Mouse (Mus musculus) monocyte, adult 5-6 weeks (primary cell): Measurements from ENCODE around the gene Top1. TPM values are rescaled to one million over a fixed set of nuclear protein-coding genes. Genes with fewer than 3 reads are reported as not detected.

ENCODE experiments used
- ATAC-seq: fragments of 153-309, 156-312 bp; replicated peaks from 2 replicates; pipeline ENCODE4 v1.8.0; 2017; ENCODE audit warnings: mild to moderate bottlenecking; ENCODE audit not compliant: low TSS enrichment, insufficient number of reproducible peaks, severe bottlenecking, poor library complexity, low FRiP score
- total RNA-seq: library from RNA; stranded (forward); fragments of 200-1000, 200-491, 200-594 nt; gene quantifications from 3 replicates; pipeline ENCODE4 v1.2.3, GENCODE M21; 2017

Top1 gene
- total RNA-seq, 1 experiment from 2014 or later, result 127 TPM

DNA sequence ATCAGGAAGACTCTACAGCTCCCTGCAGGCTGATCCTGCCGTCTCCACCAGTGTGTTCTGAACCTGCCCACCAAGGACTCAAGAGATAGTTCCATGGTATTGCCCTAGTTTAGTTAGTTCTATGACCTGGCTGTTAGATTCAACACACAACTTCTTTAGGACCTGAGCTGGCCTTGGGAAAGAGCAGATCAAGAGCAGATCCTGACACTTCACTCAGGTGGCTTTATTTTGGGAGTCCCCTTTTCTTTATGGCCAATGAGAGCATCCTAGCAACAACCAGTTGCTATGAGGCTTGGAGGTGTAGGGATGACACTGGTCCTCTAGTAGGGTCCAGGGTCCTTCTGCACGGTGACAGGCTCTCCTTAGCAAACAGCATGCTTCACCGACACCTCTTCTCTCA is 119.4 kb downstream of the Top1 start:
- ATAC-seq, result no peak

- no peak for ATAC-seq
Measured at GRCm38 (mm10) chr2:160766371-160766771, 120.7 kb downstream of the Top1 start.

DNA sequence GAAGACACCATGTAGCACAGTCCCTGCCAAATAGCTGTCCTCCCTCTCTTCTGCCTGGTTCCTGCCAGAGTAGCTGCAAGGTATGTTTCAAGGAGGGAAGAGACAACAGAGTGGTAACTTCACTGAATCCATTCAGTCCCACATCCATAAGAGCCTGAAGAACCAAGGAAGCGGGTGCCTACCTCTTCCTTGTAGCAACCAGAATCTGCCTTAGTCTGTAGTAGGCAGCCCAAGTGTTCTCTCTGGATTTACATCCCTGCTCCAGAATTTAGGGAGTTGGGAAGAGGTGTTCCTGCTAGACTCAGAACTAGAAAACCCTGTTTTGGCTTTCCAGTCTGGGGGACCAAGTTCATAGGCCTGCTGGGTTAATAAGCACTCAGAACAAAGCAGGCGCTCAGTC is 121.5 kb downstream of the Top1 start:
- no peak for ATAC-seq

DNA sequence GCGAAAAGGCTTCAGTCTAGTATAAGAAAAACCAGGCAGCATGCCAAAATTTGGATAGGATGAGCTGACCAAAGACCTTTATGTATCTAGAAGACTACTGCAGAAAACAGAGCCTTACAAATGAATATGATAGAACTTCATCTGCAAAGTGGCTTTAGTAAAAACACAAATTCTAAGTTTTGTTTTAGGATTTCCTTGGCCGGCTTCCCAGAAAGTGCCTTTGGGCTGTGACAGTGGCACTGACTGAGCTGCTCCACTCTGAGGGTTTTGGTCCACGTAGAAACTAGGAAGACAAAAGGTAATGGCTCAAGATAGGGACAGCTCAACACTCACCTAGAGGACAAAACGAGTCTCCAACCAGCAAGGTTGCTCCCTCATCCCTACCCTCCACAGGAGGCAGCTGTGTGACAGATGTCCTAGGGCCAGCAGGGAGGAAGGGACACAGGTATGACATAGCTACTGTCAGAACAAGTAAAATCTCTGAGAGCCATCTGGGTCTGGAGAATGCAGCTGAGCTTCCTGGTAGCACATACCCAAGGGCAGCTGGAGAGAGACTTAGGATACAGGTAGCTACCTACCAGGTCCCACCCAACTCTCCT is 122.5 kb downstream of the Top1 start:
- ATAC-seq, result no peak

- ATAC-seq, result no peak
Measured at GRCm38 (mm10) chr2:160768997-160769396, 123.3 kb downstream of the Top1 start.

DNA sequence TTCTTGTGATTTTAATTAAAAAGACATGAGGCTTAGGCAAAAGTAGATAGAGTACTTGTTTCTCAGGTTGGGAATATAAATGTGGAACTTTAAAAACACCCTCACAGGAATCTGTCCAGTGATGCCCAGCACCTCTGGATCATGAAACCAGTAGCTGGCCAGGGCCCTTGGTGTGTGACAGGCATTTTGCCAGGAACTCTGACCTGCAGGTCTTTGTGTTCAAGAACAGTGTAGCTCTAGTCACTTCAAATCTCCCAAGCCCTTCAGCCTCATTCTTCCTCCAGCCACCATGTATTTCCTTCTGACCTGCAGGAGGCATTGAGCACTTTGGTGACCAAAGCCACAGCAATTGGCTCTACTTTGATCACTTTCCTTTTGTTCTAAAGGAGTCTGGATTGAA is 124.7 kb downstream of the Top1 start:
- ATAC-seq, result no peak

- ATAC-seq, result no peak
Measured at GRCm38 (mm10) chr2:160770871-160771270, 125.2 kb downstream of the Top1 start.

- no peak for ATAC-seq
Measured at GRCm38 (mm10) chr2:160771325-160772276, 125.9 kb downstream of the Top1 start.

Other genes with a start within 250 kb of the Top1 start
- gene Plcg1, start 85.4 kb downstream of the Top1 start, total RNA-seq, result 7.9 to 14.9 TPM (median 14.5 TPM) in 3 replicates
- gene Zhx3, start 227.1 kb downstream of the Top1 start, total RNA-seq, result 1.6 to 4.1 TPM (median 2.0 TPM) in 3 replicates
- not detected in 3 replicates for gene Lpin3, start 234.8 kb downstream of the Top1 start, total RNA-seq